Mouse (Mus musculus): Measurements from ENCODE around the gene Lrtm2.

GRCm38 (mm10) chr6:119378631-119379030, 48.1 kb upstream of the Lrtm2 start:
- TF ChIP-seq POLR2A (IDR thresholded peaks at IDR 0.05; ENCODE audit: extremely low read depth, insufficient read depth, low read length) (no peak), CTCF (IDR thresholded peaks at IDR 0.05; ENCODE audit: extremely low read depth, insufficient read depth, low read length) (no peak)

All from cortical plate, adult 2 months (tissue).